In the genomic region with DNA sequence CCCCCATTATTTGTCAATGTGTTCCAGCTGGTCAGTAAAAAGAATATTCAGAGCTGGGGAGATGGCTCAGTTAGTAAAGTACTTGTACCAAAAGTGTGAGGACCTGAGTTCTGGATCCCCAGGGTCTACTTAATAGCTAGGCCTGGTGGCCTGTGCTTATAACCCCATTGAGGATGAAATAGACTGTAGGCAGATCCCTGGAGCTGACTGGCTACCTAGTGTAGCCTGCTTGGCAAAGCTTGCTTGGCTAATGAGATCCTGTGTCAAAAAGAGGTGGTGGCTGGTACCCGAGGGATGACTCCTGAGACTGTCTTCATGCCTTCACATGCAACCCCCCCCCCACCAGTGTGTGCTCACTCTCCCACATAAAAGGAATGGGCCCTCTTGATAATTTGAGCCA, we compare ENCODE assay signal across 11 mouse cellular contexts. TPM values are rescaled to one million over a fixed set of nuclear protein-coding genes. Genes with fewer than 3 reads are reported as not detected.
A peak's percentile ranks its signal among the peaks of the same experiment; 100 is the strongest.
DNase-seq lines count a peak whose midpoint lies in the region; ATAC-seq and TF ChIP-seq lines count a peak whose summit lies in the region.
"Had no signal": no experiment of that assay in that cellular context is flagged by ENCODE, and none has a peak within 500 bp of the region (broad histone marks: within the 10 kb centered on the region; RNA-seq: fewer than 3 reads in every experiment).

No protein-coding gene starts in this region.

- peaks cover 52% of the 10 kb centered on the region for H3K4me1 ChIP-seq in heart, embryonic 13.5 days
- H3K4me1 ChIP-seq in lung, embryonic 16.5 days (replicated peaks; ENCODE audit: control insufficient read depth, insufficient read depth, low read length): peaks cover 44% of the 10 kb centered on the region
- H3K4me1 ChIP-seq in lung, adult 2 months (ENCODE audit: control insufficient read depth, insufficient read depth, low read length): peaks cover 8% of the 10 kb centered on the region
- H3K4me1 ChIP-seq in hindbrain, embryonic 16.5 days (ENCODE audit: control insufficient read depth, insufficient read depth, low read depth, low read length): peaks cover 16% of the 10 kb centered on the region
- H3K4me1 ChIP-seq in stomach, postnatal 0 days (replicated peaks; ENCODE audit: control insufficient read depth, insufficient read depth): 0 out of 2 replicates have a peak, but pooled peaks cover 6% of the 10 kb centered on the region

- no peak overlapping the region for H3K27ac ChIP-seq in heart, embryonic 13.5 days (replicated peaks)
- H3K27ac ChIP-seq in lung, embryonic 16.5 days (ENCODE audit: low read length): no peak overlapping the region
- H3K27ac ChIP-seq in hindbrain, embryonic 16.5 days (ENCODE audit: low read depth, low read length): no peak overlapping the region
- H3K27ac ChIP-seq in stomach, postnatal 0 days (replicated peaks): no peak overlapping the region

- peak overlapping the region; percentile 67 for H3K4me3 ChIP-seq in heart, embryonic 13.5 days
- H3K4me3 ChIP-seq in lung, embryonic 16.5 days (ENCODE audit: low read length): no peak overlapping the region
- H3K4me3 ChIP-seq in lung, adult 2 months (replicated peaks; ENCODE audit: extremely low read depth, low read depth, low read length): no peak overlapping the region
- no peak overlapping the region for H3K4me3 ChIP-seq in hindbrain, embryonic 16.5 days (ENCODE audit: low read length)
- H3K4me3 ChIP-seq in stomach, postnatal 0 days (ENCODE audit: low read depth, low read length): no peak overlapping the region

- H3K9me3 ChIP-seq in heart, embryonic 13.5 days: no peaks in the 10 kb centered on the region
- H3K9me3 ChIP-seq in lung, embryonic 16.5 days (ENCODE audit: control insufficient read depth, low read length): no peaks in the 10 kb centered on the region
- no peaks in the 10 kb centered on the region for H3K9me3 ChIP-seq in hindbrain, embryonic 16.5 days (ENCODE audit: control insufficient read depth, low read length)
- no peaks in the 10 kb centered on the region for H3K9me3 ChIP-seq in stomach, postnatal 0 days (ENCODE audit: control insufficient read depth, low read length)

- H3K27me3 ChIP-seq in heart, embryonic 13.5 days (replicated peaks): no peaks in the 10 kb centered on the region
- no peaks in the 10 kb centered on the region for H3K27me3 ChIP-seq in lung, embryonic 16.5 days (ENCODE audit: control insufficient read depth, insufficient read depth, low read depth, low read length)
- H3K27me3 ChIP-seq in hindbrain, embryonic 16.5 days (replicated peaks; ENCODE audit: control insufficient read depth, insufficient read depth, low read length): no peaks in the 10 kb centered on the region
- H3K27me3 ChIP-seq in stomach, postnatal 0 days (ENCODE audit: control insufficient read depth, insufficient read depth, low read length): no peaks in the 10 kb centered on the region
- H3K27me3 ChIP-seq: CH12.LX had no signal

- DNase-seq in heart, adult 18-20 months: no peak
- DNase-seq in lung, adult 2 months: no peak
- no peak for DNase-seq in stomach, postnatal 0 days (ENCODE audit: low spot score)
- DNase-seq in cerebellum, adult 8-10 months: no peak
- DNase-seq: cerebellum, postnatal 36 days; layer of hippocampus, adult 9-11 months; right cerebral cortex, postnatal 4 days had no signal

- no peak for ATAC-seq in heart, embryonic 13.5 days (ENCODE audit: extremely low read depth, insufficient number of reproducible peaks, low FRiP score, low TSS enrichment)
- no peak for ATAC-seq in lung, embryonic 16.5 days (ENCODE audit: low read depth)
- ATAC-seq in hindbrain, embryonic 16.5 days: no peak
- ATAC-seq in stomach, postnatal 0 days (ENCODE audit: low FRiP score, low TSS enrichment): no peak

- TF ChIP-seq POLR2A in lung, adult 2 months (IDR thresholded peaks at IDR 0.05; ENCODE audit: borderline replicate concordance, extremely low read depth, low read depth, low read length): no peak

- WGBS in heart, embryonic 13.5 days: 77% methylated on average over 1 of the region's 1 CpGs
- 83% methylated on average over 1 of the region's 1 CpGs for WGBS in lung, embryonic 16.5 days
- WGBS in lung, adult 2 months: 93% methylated on average over 1 of the region's 1 CpGs
- WGBS in hindbrain, embryonic 16.5 days: 67% methylated on average over 1 of the region's 1 CpGs
- WGBS in stomach, postnatal 0 days: 82% methylated on average over 1 of the region's 1 CpGs

- TF ChIP-seq EP300 in stomach, postnatal 0 days (optimal IDR thresholded peaks at IDR 0.05): no peak

- peak overlapping the region; percentile 79 for H3K4me2 ChIP-seq in heart, embryonic 13.5 days
- H3K4me2 ChIP-seq in lung, embryonic 16.5 days (ENCODE audit: low read depth, low read length): peak overlapping the region; percentile 67
- H3K4me2 ChIP-seq in hindbrain, embryonic 16.5 days (ENCODE audit: low read length): peak overlapping the region; percentile 15; the same call in 1 of the 2 replicates
- peak overlapping the region; percentile 87 for H3K4me2 ChIP-seq in stomach, postnatal 0 days (replicated peaks; ENCODE audit: low read depth)

- H3K9ac ChIP-seq in heart, embryonic 13.5 days: no peak overlapping the region
- peak overlapping the region; percentile 28; the same call in 1 of the 2 replicates for H3K9ac ChIP-seq in lung, embryonic 16.5 days (ENCODE audit: low read length)
- H3K9ac ChIP-seq in hindbrain, embryonic 16.5 days (ENCODE audit: low read depth, low read length): no peak overlapping the region
- no peak overlapping the region for H3K9ac ChIP-seq in stomach, postnatal 0 days (ENCODE audit: low read length)

- TF ChIP-seq CTCF in lung, adult 2 months (IDR thresholded peaks at IDR 0.05; ENCODE audit: insufficient read depth, low read length): no peak
- no peak for TF ChIP-seq CTCF in stomach, postnatal 0 days (IDR thresholded peaks at IDR 0.05; ENCODE audit: low read depth)

- H3K36me3 ChIP-seq in heart, embryonic 13.5 days: peaks cover 9% of the 10 kb centered on the region
- H3K36me3 ChIP-seq in lung, embryonic 16.5 days (ENCODE audit: control insufficient read depth, insufficient read depth, low read length): 0 out of 2 replicates have a peak, but pooled peaks cover 2% of the 10 kb centered on the region
- H3K36me3 ChIP-seq in hindbrain, embryonic 16.5 days (ENCODE audit: control insufficient read depth, insufficient read depth, low read length): no peaks in the 10 kb centered on the region
- H3K36me3 ChIP-seq in stomach, postnatal 0 days (ENCODE audit: control insufficient read depth, insufficient read depth, low read length): 0 out of 2 replicates have a peak, but pooled peaks cover 2% of the 10 kb centered on the region

RNA-seq across cellular contexts. Expression of gene Plod2, which starts 2.1 kb away (rescaled TPM):
- 30.1 and 30.4 TPM in 2 replicates for polyA plus RNA-seq in heart, embryonic 13.5 days (2015; fragmentation: Nextera tagmentation; extraction: Ambion mirVana)
- 10 to 100 TPM; 19.2 to 20.8 TPM for total RNA-seq in heart, adult 18-20 months (2021)
- polyA plus RNA-seq in lung, embryonic 16.5 days (2015; fragmentation: Nextera tagmentation; extraction: Ambion mirVana): 50.8 and 53.4 TPM in 2 replicates
- polyA plus RNA-seq in lung, adult 2 months (2012; rRNA removed): 9.9 and 15.4 TPM in 2 replicates
- polyA plus RNA-seq in hindbrain, embryonic 16.5 days (2015; fragmentation: Nextera tagmentation; extraction: Ambion mirVana): 11.8 and 13.9 TPM in 2 replicates
- polyA plus RNA-seq in stomach, postnatal 0 days (2015; fragmentation: Nextera tagmentation; extraction: Ambion mirVana): 13.6 and 17.5 TPM in 2 replicates
- total RNA-seq: CH12.LX had no signal

Comparison
In these comparisons a context has a peak if more than half of its experiments do, and no peak if none do; other contexts are left out.
1. H3K4me2 ChIP-seq: peak in every context shown above with its lines; median percentile 87 in stomach, postnatal 0 days; 79 in heart, embryonic 13.5 days; 67 in lung, embryonic 16.5 days; 15 in hindbrain, embryonic 16.5 days.